Mouse (Mus musculus): ENCODE measurements around the gene Cyp3a59. TPM values are rescaled to one million over a fixed set of nuclear protein-coding genes. Genes with fewer than 3 reads are reported as not detected.
"Not testable (repeated sequence)": the region's sequence is repeated elsewhere in the genome, so short reads cannot be mapped to it uniquely, and the experiment has no call there.

The Cyp3a59 gene
- not detected in 2 replicates for polyA plus RNA-seq (2014; fragmentation: Nextera tagmentation; extraction: Ambion mirVana)

DNA sequence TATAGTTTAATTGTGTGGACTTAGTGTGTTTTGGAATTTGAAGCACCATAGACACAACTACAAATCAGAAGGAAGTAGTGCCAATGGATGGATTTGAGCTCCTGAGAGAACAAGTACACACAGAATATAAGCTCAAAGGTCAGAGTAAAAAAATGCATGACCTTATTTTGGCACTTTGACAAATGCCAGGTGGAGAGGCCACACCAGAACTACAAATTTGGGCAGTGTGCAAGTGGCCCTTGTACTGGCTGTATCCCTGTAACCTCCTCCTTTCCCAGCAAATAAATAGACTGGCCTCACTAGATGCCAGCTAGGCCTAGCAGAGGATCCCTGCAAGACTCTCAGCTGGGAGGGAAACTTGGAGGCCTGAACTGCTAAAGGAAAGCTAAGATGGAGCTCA is at the start of gene Cyp3a59:
Gene Cyp3a59 (plus strand): TSS at position 313 of the 400 bp plus-strand sequence.
- H3K4me3 ChIP-seq (ENCODE audit: low read depth, low read length); H3K9me3 ChIP-seq (ENCODE audit: low read depth, low read length); H3K27ac ChIP-seq (ENCODE audit: low read depth); ATAC-seq (ENCODE audit: insufficient read depth); H3K27me3 ChIP-seq (ENCODE audit: insufficient read depth, low read length); H3K36me3 ChIP-seq (ENCODE audit: insufficient read depth); DNase-seq; H3K9ac ChIP-seq; H3K4me1 ChIP-seq (ENCODE audit: insufficient read depth); H3K4me2 ChIP-seq: not testable (repeated sequence)

DNA sequence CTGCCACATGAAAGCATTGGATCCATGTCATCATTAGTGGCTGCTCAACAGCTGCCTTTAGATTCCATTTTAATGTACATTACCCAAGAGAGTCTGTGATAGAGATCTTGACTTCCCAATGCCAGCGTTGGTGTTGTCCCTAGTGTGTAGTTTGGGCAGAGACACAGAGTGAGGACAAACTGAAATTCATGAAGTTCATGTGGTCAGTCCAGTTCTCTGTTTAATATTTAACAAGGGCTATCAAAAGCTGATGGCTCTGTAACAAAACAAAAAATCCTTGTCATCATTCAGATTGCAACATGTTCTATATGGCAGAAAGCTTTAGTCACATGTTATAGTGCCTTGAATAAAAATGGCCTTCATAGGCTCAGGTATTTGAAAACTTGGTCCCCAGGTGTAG is 9.0 kb upstream of the Cyp3a59 start:
- no peaks in the 10 kb centered on the region for H3K9me3 ChIP-seq (ENCODE audit: low read depth, low read length)
- no peak overlapping the region for H3K4me2 ChIP-seq
- WGBS = 59% methylated on average over 1 of the region's 1 CpGs
- no peak for TF ChIP-seq CTCF (IDR thresholded peaks at IDR 0.05; ENCODE audit: low read depth)
- no peak overlapping the region for H3K4me3 ChIP-seq (ENCODE audit: low read depth, low read length)
- no peak for DNase-seq
- no peaks in the 10 kb centered on the region for H3K36me3 ChIP-seq (ENCODE audit: insufficient read depth)
- no peak overlapping the region for H3K9ac ChIP-seq
- ATAC-seq (ENCODE audit: insufficient read depth) = no peak
- H3K27ac ChIP-seq (ENCODE audit: low read depth) = no peak overlapping the region
- H3K4me1 ChIP-seq (ENCODE audit: insufficient read depth) = no peaks in the 10 kb centered on the region
- H3K27me3 ChIP-seq (ENCODE audit: insufficient read depth, low read length) = no peaks in the 10 kb centered on the region

DNA sequence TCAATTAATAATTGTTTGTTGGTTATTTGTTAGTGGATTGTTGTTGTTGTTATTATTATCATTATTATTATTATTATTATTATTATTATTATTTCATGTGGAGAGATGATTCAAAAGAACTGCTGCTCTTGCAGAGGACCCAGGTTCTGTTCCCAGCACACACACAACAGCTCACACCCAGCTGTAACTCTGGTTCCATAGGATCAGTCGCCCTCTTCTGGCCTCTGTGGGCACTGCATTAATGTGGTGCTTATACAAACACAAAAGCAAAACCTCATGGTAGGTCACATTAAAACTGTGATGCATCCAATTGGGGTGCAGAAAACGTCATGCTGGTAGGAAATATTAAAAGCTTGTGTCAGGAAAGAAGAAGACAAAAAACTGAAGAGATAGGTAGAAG is 68.8 kb downstream of the Cyp3a59 start:
- no peaks in the 10 kb centered on the region for H3K36me3 ChIP-seq (ENCODE audit: insufficient read depth)
- peak; percentile 35 for DNase-seq
- no peak for TF ChIP-seq CTCF (IDR thresholded peaks at IDR 0.05; ENCODE audit: low read depth)
- H3K27ac ChIP-seq (ENCODE audit: low read depth) = no peak overlapping the region
- no peak for ATAC-seq (ENCODE audit: insufficient read depth)
- no peak overlapping the region for H3K4me2 ChIP-seq
- no peaks in the 10 kb centered on the region for H3K27me3 ChIP-seq (ENCODE audit: insufficient read depth, low read length)
- H3K9ac ChIP-seq = no peak overlapping the region
- no peaks in the 10 kb centered on the region for H3K4me1 ChIP-seq (ENCODE audit: insufficient read depth)
- H3K9me3 ChIP-seq (ENCODE audit: low read depth, low read length) = no peaks in the 10 kb centered on the region
- no peak overlapping the region for H3K4me3 ChIP-seq (ENCODE audit: low read depth, low read length)
- 44% methylated on average over 2 of the region's 2 CpGs for WGBS

DNA sequence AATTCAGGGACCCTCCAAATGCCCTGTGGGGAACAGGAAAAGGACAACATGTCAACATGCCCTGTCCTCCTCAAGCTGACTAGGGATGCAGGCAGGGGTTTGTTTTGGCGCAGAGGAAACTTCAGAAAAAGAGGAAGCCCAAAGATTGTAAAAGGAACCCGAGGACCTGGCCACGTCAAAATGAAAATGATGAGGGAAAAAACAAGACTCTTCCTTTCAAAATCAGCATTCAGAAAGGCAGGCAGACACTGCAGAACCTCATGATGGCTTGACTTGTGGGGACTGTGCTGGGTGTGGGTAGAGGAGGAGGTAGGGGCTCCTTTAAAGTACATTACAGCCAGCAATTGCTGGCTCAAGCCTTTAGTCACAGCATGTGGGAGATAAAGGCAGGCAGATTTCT is 71.4 kb downstream of the Cyp3a59 start:
- Histone ChIP-seq H3K36me3 (ENCODE audit: insufficient read depth) (no peaks in the 10 kb centered on the region), H3K9ac (no peak overlapping the region), H3K4me3 (ENCODE audit: low read depth, low read length) (no peak overlapping the region), H3K9me3 (ENCODE audit: low read depth, low read length) (no peaks in the 10 kb centered on the region), H3K4me2 (no peak overlapping the region), H3K27me3 (ENCODE audit: insufficient read depth, low read length) (no peaks in the 10 kb centered on the region), H3K4me1 (ENCODE audit: insufficient read depth) (no peaks in the 10 kb centered on the region), H3K27ac (ENCODE audit: low read depth) (no peak overlapping the region)
- DNase-seq (no peak), ATAC-seq (ENCODE audit: insufficient read depth) (no peak)
- 73% methylated on average over 3 of the region's 3 CpGs for WGBS
- no peak for TF ChIP-seq CTCF (IDR thresholded peaks at IDR 0.05; ENCODE audit: low read depth)

DNA sequence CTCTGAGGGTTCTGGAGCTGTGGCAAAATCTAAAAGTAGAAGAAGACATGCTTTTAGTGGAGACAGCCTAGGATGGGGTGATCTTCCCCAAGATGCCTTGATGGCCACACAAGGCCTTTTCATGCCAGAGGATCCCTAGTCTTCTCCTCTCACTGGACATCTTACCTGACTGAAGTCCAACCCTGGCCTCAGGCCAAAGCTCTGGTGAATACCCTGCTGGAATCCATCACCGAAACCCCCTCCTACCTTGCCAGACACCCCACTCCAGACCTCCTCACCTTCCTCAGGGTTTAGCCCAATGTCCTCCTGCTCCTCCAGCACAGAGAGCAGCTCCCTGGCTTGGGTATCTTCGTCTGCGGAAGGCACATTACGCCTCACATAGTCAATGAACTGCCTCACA is 79.3 kb downstream of the Cyp3a59 start:
- not testable (repeated sequence) for H3K36me3 ChIP-seq (ENCODE audit: insufficient read depth); H3K4me1 ChIP-seq (ENCODE audit: insufficient read depth); H3K27me3 ChIP-seq (ENCODE audit: insufficient read depth, low read length); DNase-seq; H3K4me3 ChIP-seq (ENCODE audit: low read depth, low read length); H3K27ac ChIP-seq (ENCODE audit: low read depth); H3K9ac ChIP-seq; H3K9me3 ChIP-seq (ENCODE audit: low read depth, low read length); ATAC-seq (ENCODE audit: insufficient read depth); H3K4me2 ChIP-seq
- 82% methylated on average over 4 of the region's 4 CpGs for WGBS

DNA sequence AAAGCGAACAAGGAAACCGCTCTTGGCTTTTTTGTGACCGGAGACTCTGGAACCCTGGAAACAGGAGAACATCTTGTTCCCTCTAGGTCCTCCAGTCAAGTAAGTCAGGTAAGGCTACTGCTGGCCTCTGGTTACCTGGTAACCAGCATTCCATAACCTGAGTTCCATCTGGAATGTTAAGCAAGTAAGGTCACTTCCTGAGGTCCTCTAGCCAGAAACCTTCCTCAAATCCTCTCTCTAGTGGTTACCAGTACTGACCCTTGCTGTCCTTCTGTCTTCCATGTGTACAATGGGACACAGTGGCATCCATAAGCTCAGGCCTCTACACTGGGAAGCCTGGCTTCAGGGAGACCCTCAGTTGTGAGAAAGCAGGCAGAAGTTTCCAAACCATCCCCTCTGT is 81.4 kb downstream of the Cyp3a59 start, which contains the start of gene Gm5565:
Gene Gm5565 (minus strand): TSS at position 101 of the 400 bp plus-strand sequence.
- 96% methylated on average over 3 of the region's 3 CpGs for WGBS
- not testable (repeated sequence) for H3K27ac ChIP-seq (ENCODE audit: low read depth); H3K4me1 ChIP-seq (ENCODE audit: insufficient read depth); H3K27me3 ChIP-seq (ENCODE audit: insufficient read depth, low read length); H3K9ac ChIP-seq; H3K36me3 ChIP-seq (ENCODE audit: insufficient read depth); H3K4me2 ChIP-seq; DNase-seq; H3K4me3 ChIP-seq (ENCODE audit: low read depth, low read length); H3K9me3 ChIP-seq (ENCODE audit: low read depth, low read length); ATAC-seq (ENCODE audit: insufficient read depth)

Other genes starting within 250 kb of the Cyp3a59 start
- gene Cyp3a11, start 199.3 kb upstream of the Cyp3a59 start, polyA plus RNA-seq (2014; fragmentation: Nextera tagmentation; extraction: Ambion mirVana) = not detected in 2 replicates
- not detected in 2 replicates for gene Cyp3a25, start 69.6 kb upstream of the Cyp3a59 start, polyA plus RNA-seq (2014; fragmentation: Nextera tagmentation; extraction: Ambion mirVana)
- gene Gm5565, start 81.3 kb downstream of the Cyp3a59 start, polyA plus RNA-seq (2014; fragmentation: Nextera tagmentation; extraction: Ambion mirVana) = not detected in 2 replicates
- not detected in 2 replicates for gene Gm6309, start 91.5 kb downstream of the Cyp3a59 start, polyA plus RNA-seq (2014; fragmentation: Nextera tagmentation; extraction: Ambion mirVana)
- gene 1700001J03Rik, start 106.0 kb downstream of the Cyp3a59 start, polyA plus RNA-seq (2014; fragmentation: Nextera tagmentation; extraction: Ambion mirVana) = not detected in 2 replicates
- gene Rnf6, start 142.3 kb downstream of the Cyp3a59 start, polyA plus RNA-seq (2014; fragmentation: Nextera tagmentation; extraction: Ambion mirVana) = 32.7 and 34.7 TPM in 2 replicates
- gene Cdk8, start 152.0 kb downstream of the Cyp3a59 start, polyA plus RNA-seq (2014; fragmentation: Nextera tagmentation; extraction: Ambion mirVana) = 28.4 and 29.8 TPM in 2 replicates

Measured in lung, embryonic 14.5 days (tissue).